Mouse (Mus musculus) liver, embryonic 14.5 days (tissue): ENCODE data around the gene Cd5.

Source experiments
- CTCF ChIP-seq: IDR thresholded peaks from 2 replicates; pipeline ENCODE4 v1.5.1; 2016; ENCODE audit warnings: antibody characterized with exemption, low read depth, control low read depth
- EP300 ChIP-seq: IDR thresholded peaks from 2 replicates; pipeline ENCODE4 v1.6.1; 2016; ENCODE audit warnings: antibody characterized with exemption, low read depth

DNA sequence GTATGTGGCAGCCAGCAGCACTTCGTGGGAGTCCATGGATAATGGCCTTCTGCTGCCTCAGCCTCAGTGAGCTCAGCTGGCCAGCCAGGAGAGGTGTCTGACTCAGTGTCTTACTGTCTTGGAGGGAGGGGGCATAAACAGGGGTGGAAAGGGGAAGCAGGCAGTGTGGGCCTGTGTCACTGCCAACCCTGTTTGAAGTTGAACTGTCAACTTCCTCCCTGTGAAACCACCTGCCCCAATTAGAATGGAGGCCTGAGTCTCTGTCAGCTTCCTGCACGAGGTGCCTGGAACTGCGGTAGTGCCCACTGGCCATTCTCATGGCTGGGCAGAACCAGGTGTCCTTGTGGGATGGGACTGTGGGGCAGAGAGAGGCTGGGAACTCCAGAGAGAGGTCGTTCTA lies at the start of gene Cd5:
- TF ChIP-seq CTCF: no peak
- TF ChIP-seq EP300: no peak
